Mouse (Mus musculus): ENCODE measurements around the gene Gm20828. TPM values are rescaled to one million over a fixed set of nuclear protein-coding genes. Genes with fewer than 3 reads are reported as not detected.
"Not testable (repeated sequence)": the region's sequence is repeated elsewhere in the genome, so short reads cannot be mapped to it uniquely, and the experiment has no call there.

The Gm20828 gene
- not detected in 2 replicates for polyA plus RNA-seq (2015; fragmentation: Nextera tagmentation; extraction: Ambion mirVana)

GRCm38 (mm10) chrY:11199274-11199673, at the start of gene Gm20828:
Gene Gm20828, minus strand, starts transcription at chrY:11199374.
- not testable (repeated sequence) for H3K4me2 ChIP-seq (replicated peaks); ATAC-seq; H3K4me3 ChIP-seq (replicated peaks); H3K36me3 ChIP-seq; H3K4me1 ChIP-seq (replicated peaks); H3K27ac ChIP-seq; H3K9me3 ChIP-seq; H3K27me3 ChIP-seq (replicated peaks); H3K9ac ChIP-seq
- WGBS = no CpG with 5 or more reads among the region's 3 CpGs

Data from intestine, embryonic 15.5 days (tissue).